Mouse (Mus musculus) heart, embryonic 14.5 days (tissue): Measurements from ENCODE around the gene Rel. TPM values are rescaled to one million over a fixed set of nuclear protein-coding genes. Genes with fewer than 3 reads are reported as not detected.

ENCODE experiments used
- ATAC-seq: fragments of 200-750 bp; cut with Nextera tagmentation; 2 replicates; pipeline ENCODE4 v1.8.0; 2017; ENCODE audit warnings: low read depth, moderate TSS enrichment; ENCODE audit not compliant: insufficient number of reproducible peaks, insufficient read depth, low FRiP score
- H3K27ac ChIP-seq, 2 experiments: fragments of 200-500 bp in 1 of 2; fragments of 300-500 bp in 1 of 2; sonication (generic) in 1 of 2; replicated peaks in 1 of 2; 2 replicates each; pipeline ENCODE4 v1.5.1; 2012 to 2014; ENCODE audit warnings: low read depth in 2 of 2, low read length in 2 of 2, control low read depth in 1 of 2, mild to moderate bottlenecking in 1 of 2, mixed read lengths in 1 of 2; ENCODE audit not compliant: control insufficient read depth in 1 of 2, insufficient read depth in 1 of 2
- H3K27me3 ChIP-seq: fragments of 300-500 bp; sonication (generic); 2 replicates; pipeline ENCODE4 v1.6.1; 2014; ENCODE audit warnings: mild to moderate bottlenecking, low read length, control low read depth; ENCODE audit not compliant: control insufficient read depth, insufficient read depth
- H3K36me3 ChIP-seq: fragments of 300-500 bp; sonication (generic); 2 replicates; pipeline ENCODE4 v1.6.1; 2014; ENCODE audit warnings: mild to moderate bottlenecking, control low read depth, low read length, mixed read lengths; ENCODE audit not compliant: control insufficient read depth, insufficient read depth
- H3K4me1 ChIP-seq, 2 experiments: fragments of 200-500 bp in 1 of 2; fragments of 300-500 bp in 1 of 2; sonication (generic) in 1 of 2; 2 replicates each; pipeline ENCODE4 v1.6.1; 2012 to 2014; ENCODE audit warnings: low read length in 2 of 2, control low read depth in 1 of 2, mixed read lengths in 1 of 2; ENCODE audit not compliant: control insufficient read depth in 2 of 2, insufficient read depth in 2 of 2
- H3K4me2 ChIP-seq: fragments of 300-500 bp; sonication (generic); 2 replicates; pipeline ENCODE4 v1.6.1; 2014; ENCODE audit warnings: mild to moderate bottlenecking, low read length
- H3K4me3 ChIP-seq, 2 experiments: fragments of 200-500 bp in 1 of 2; fragments of 300-500 bp in 1 of 2; sonication (generic) in 1 of 2; 2 replicates each; pipeline ENCODE4 v1.5.1; 2012 to 2014; ENCODE audit warnings: low read length in 2 of 2, mild to moderate bottlenecking in 2 of 2, control low read depth in 1 of 2, low read depth in 1 of 2, moderate library complexity in 1 of 2; ENCODE audit not compliant: control insufficient read depth in 1 of 2, insufficient read depth in 1 of 2
- H3K9ac ChIP-seq: fragments of 300-500 bp; sonication (generic); 2 replicates; pipeline ENCODE4 v1.6.1; 2014; ENCODE audit warnings: mild to moderate bottlenecking, low read length
- H3K9me3 ChIP-seq: fragments of 300-500 bp; sonication (generic); 2 replicates; pipeline ENCODE4 v1.6.1; 2016; ENCODE audit warnings: low read length, control low read depth; ENCODE audit not compliant: control insufficient read depth
- WGBS: fragments of 180-500 bp; shearing (Covaris S2); extraction: QIAGEN DNeasy Blood & Tissue Kit; methylation state at CpG from one replicate; pipeline ENCODE4 v1.1.7; 2014; 5-methylcytosine and 5-hydroxymethylcytosine counted together
- polyA plus RNA-seq: library from polyadenylated mRNA; unstranded; fragments of >200 nt; fragmentation: Nextera tagmentation; extraction: Ambion mirVana; gene quantifications from 2 replicates; pipeline ENCODE4 v1.2.1, GENCODE M21; 2014

The Rel gene
- polyA plus RNA-seq, 1 experiment from 2014 or later = 1.9 TPM

- Histone ChIP-seq H3K4me1 (no peaks in the 10 kb centered on the region), H3K9ac (no peak overlapping the region), H3K9me3 (no peaks in the 10 kb centered on the region), H3K27ac (no peak overlapping the region), H3K4me2 (no peak overlapping the region), H3K4me3 (no peak overlapping the region), H3K27me3 (no peaks in the 10 kb centered on the region), H3K36me3 (peaks cover 9% of the 10 kb centered on the region)
- WGBS = 80% methylated on average over 3 of the region's 3 CpGs
- no peak for ATAC-seq
Observed at GRCm38 (mm10) chr11:23699414-23700095, 71.2 kb downstream of the Rel start.

- Histone ChIP-seq H3K27ac (no peak overlapping the region), H3K4me1 (no peaks in the 10 kb centered on the region), H3K27me3 (no peaks in the 10 kb centered on the region), H3K4me3 (no peak overlapping the region), H3K4me2 (no peak overlapping the region), H3K9me3 (no peaks in the 10 kb centered on the region), H3K9ac (no peak overlapping the region), H3K36me3 (peaks cover 9% of the 10 kb centered on the region)
- ATAC-seq = no peak
- 66% methylated on average over 2 of the region's 2 CpGs for WGBS
Observed at GRCm38 (mm10) chr11:23698526-23698925, 72.2 kb downstream of the Rel start.

DNA sequence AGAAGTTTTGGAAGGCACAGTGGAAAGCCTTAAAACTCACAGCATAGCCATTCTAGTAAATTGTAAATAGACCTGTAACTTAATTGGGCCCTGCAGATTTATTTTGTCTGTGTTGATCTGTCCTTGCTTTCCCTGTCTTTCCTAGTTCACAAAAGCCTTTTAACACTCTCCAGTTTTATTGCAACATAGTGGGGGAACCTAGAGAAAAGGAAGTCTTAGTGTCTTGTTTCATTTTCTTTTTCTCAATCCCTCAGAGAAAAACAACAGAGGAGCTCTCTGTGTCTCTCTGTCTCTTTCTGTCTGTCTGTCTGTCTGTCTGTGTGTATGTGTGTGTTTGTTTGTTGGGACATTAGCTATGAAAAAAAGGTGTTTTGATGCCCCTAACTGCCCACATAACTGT, 74.9 kb downstream of the Rel start:
- H3K4me1 ChIP-seq = no peaks in the 10 kb centered on the region
- H3K27me3 ChIP-seq = no peaks in the 10 kb centered on the region
- no peak for ATAC-seq
- no peaks in the 10 kb centered on the region for H3K9me3 ChIP-seq
- H3K36me3 ChIP-seq = peaks cover 4% of the 10 kb centered on the region; the same call in 1 of the 2 replicates
- no peak overlapping the region for H3K4me2 ChIP-seq
- H3K27ac ChIP-seq = no peak overlapping the region
- no peak overlapping the region for H3K9ac ChIP-seq
- H3K4me3 ChIP-seq = no peak overlapping the region

- H3K4me3 ChIP-seq = no peak overlapping the region
- H3K36me3 ChIP-seq = 0 out of 2 replicates have a peak, but pooled peaks cover 3% of the 10 kb centered on the region
- ATAC-seq = no peak
- no peak overlapping the region for H3K27ac ChIP-seq
- no peak overlapping the region for H3K4me2 ChIP-seq
- WGBS = 90% methylated on average over 2 of the region's 2 CpGs
- no peaks in the 10 kb centered on the region for H3K9me3 ChIP-seq
- no peaks in the 10 kb centered on the region for H3K4me1 ChIP-seq
- H3K27me3 ChIP-seq = no peaks in the 10 kb centered on the region
- no peak overlapping the region for H3K9ac ChIP-seq
Observed at GRCm38 (mm10) chr11:23693286-23693685, 77.5 kb downstream of the Rel start.

GRCm38 (mm10) chr11:23688060-23688459, 82.7 kb downstream of the Rel start:
- H3K4me3 ChIP-seq = no peak overlapping the region
- H3K36me3 ChIP-seq = peaks cover 19% of the 10 kb centered on the region
- 93% methylated on average over 1 of the region's 1 CpGs for WGBS
- H3K9ac ChIP-seq = no peak overlapping the region
- no peaks in the 10 kb centered on the region for H3K27me3 ChIP-seq
- no peak for ATAC-seq
- no peak overlapping the region for H3K4me2 ChIP-seq
- no peaks in the 10 kb centered on the region for H3K9me3 ChIP-seq
- H3K27ac ChIP-seq = no peak overlapping the region
- no peaks in the 10 kb centered on the region for H3K4me1 ChIP-seq

Other genes starting within 250 kb of the Rel start
- gene 1700093K21Rik, start 249.8 kb downstream of the Rel start, polyA plus RNA-seq = not detected in 2 replicates
- 19.5 and 20.1 TPM in 2 replicates for gene 0610010F05Rik, start 137.3 kb downstream of the Rel start, polyA plus RNA-seq
- 10.5 and 11.8 TPM in 2 replicates for gene Pus10, start 105.3 kb downstream of the Rel start, polyA plus RNA-seq
- gene Pex13, start 105.0 kb downstream of the Rel start, polyA plus RNA-seq = 33.5 and 34.3 TPM in 2 replicates
- gene Papolg, start 124.3 kb upstream of the Rel start, polyA plus RNA-seq = 9.6 and 10.6 TPM in 2 replicates